Mouse (Mus musculus): ENCODE data around the gene Ttc7b.

- TF ChIP-seq CTCF (IDR thresholded peaks at IDR 0.05), result no peak
- TF ChIP-seq EP300 (IDR thresholded peaks at IDR 0.05), result no peak
These were observed 190.4 kb downstream of the Ttc7b start for GRCm38 (mm10) chr12:100330234-100330633.
